Mouse (Mus musculus): ENCODE results near the gene Inafm2. TPM values are rescaled to one million over a fixed set of nuclear protein-coding genes. Genes with fewer than 3 reads are reported as not detected.

Gene Inafm2
- polyA plus RNA-seq, 1 experiment = 10.3 TPM

- Histone ChIP-seq H3K36me3 (ENCODE audit: control insufficient read depth, insufficient read depth) (no peaks in the 10 kb centered on the region), H3ac (ENCODE audit: control insufficient read depth, insufficient read length, low read depth) (no peak overlapping the region), H3K27me3 (ENCODE audit: control insufficient read depth, insufficient read depth, insufficient read length) (no peaks in the 10 kb centered on the region), H3K4me3 (ENCODE audit: insufficient read depth, poor library complexity, severe bottlenecking) (no peak overlapping the region), H3K79me2 (ENCODE audit: control insufficient read depth, insufficient read depth) (no peaks in the 10 kb centered on the region), H3K79me3 (ENCODE audit: low read depth) (no peaks in the 10 kb centered on the region)
- TF ChIP-seq MYOG (IDR thresholded peaks at IDR 0.05; ENCODE audit: control insufficient read depth, extremely low read depth, insufficient read length) = no peak
- TF ChIP-seq MAX (IDR thresholded peaks at IDR 0.05) = no peak
- TF ChIP-seq FOSL1 (IDR thresholded peaks at IDR 0.05; ENCODE audit: insufficient read depth, low read length, poor library complexity, severe bottlenecking) = no peak
- no peak for TF ChIP-seq MYOD1 (IDR thresholded peaks at IDR 0.05; ENCODE audit: control insufficient read depth, insufficient read length, low read depth)
- no peak for TF ChIP-seq CTCF (IDR thresholded peaks at IDR 0.05; ENCODE audit: control insufficient read depth, insufficient read depth, insufficient read length)
- no peak for TF ChIP-seq CEBPB (IDR thresholded peaks at IDR 0.05; ENCODE audit: low read depth)
- TF ChIP-seq USF1 (IDR thresholded peaks at IDR 0.05; ENCODE audit: low read depth) = peak; percentile 32
Observed at GRCm38 (mm10) chr2:118783093-118783492, 37.5 kb downstream of the Inafm2 start.

- TF ChIP-seq MAX (IDR thresholded peaks at IDR 0.05) (no peak), USF1 (IDR thresholded peaks at IDR 0.05; ENCODE audit: low read depth) (no peak), CEBPB (IDR thresholded peaks at IDR 0.05; ENCODE audit: low read depth) (no peak), MYOG (IDR thresholded peaks at IDR 0.05; ENCODE audit: control insufficient read depth, extremely low read depth, insufficient read length) (no peak), FOSL1 (IDR thresholded peaks at IDR 0.05; ENCODE audit: insufficient read depth, low read length, poor library complexity, severe bottlenecking) (no peak), CTCF (IDR thresholded peaks at IDR 0.05; ENCODE audit: control insufficient read depth, insufficient read depth, insufficient read length) (no peak), MYOD1 (IDR thresholded peaks at IDR 0.05; ENCODE audit: control insufficient read depth, insufficient read length, low read depth) (no peak)
Observed at GRCm38 (mm10) chr2:118783663-118784062, 38.1 kb downstream of the Inafm2 start.

GRCm38 (mm10) chr2:118786525-118786924 is 41.0 kb downstream of the Inafm2 start:
- no peak for TF ChIP-seq MYOG (IDR thresholded peaks at IDR 0.05; ENCODE audit: control insufficient read depth, extremely low read depth, insufficient read length)
- no peak for TF ChIP-seq CEBPB (IDR thresholded peaks at IDR 0.05; ENCODE audit: low read depth)
- no peak for TF ChIP-seq MAX (IDR thresholded peaks at IDR 0.05)
- no peak for TF ChIP-seq USF1 (IDR thresholded peaks at IDR 0.05; ENCODE audit: low read depth)
- no peak for TF ChIP-seq MYOD1 (IDR thresholded peaks at IDR 0.05; ENCODE audit: control insufficient read depth, insufficient read length, low read depth)
- no peak for TF ChIP-seq FOSL1 (IDR thresholded peaks at IDR 0.05; ENCODE audit: insufficient read depth, low read length, poor library complexity, severe bottlenecking)
- TF ChIP-seq CTCF (IDR thresholded peaks at IDR 0.05; ENCODE audit: control insufficient read depth, insufficient read depth, insufficient read length) = no peak
- H3K4me3 ChIP-seq (ENCODE audit: insufficient read depth, poor library complexity, severe bottlenecking) = no peak overlapping the region
- no peak overlapping the region for H3ac ChIP-seq (ENCODE audit: control insufficient read depth, insufficient read length, low read depth)
- peaks cover 4% of the 10 kb centered on the region for H3K27me3 ChIP-seq (ENCODE audit: control insufficient read depth, insufficient read depth, insufficient read length)
- no peaks in the 10 kb centered on the region for H3K36me3 ChIP-seq (ENCODE audit: control insufficient read depth, insufficient read depth)
- no peaks in the 10 kb centered on the region for H3K79me3 ChIP-seq (ENCODE audit: low read depth)
- H3K79me2 ChIP-seq (ENCODE audit: control insufficient read depth, insufficient read depth) = no peaks in the 10 kb centered on the region

More at GRCm38 (mm10) chr2:118783663-118784062, 38.1 kb downstream of the Inafm2 start:
- Histone ChIP-seq H3K36me3 (ENCODE audit: control insufficient read depth, insufficient read depth) (no peaks in the 10 kb centered on the region), H3K79me3 (ENCODE audit: low read depth) (no peaks in the 10 kb centered on the region), H3K4me3 (ENCODE audit: insufficient read depth, poor library complexity, severe bottlenecking) (no peak overlapping the region), H3K79me2 (ENCODE audit: control insufficient read depth, insufficient read depth) (no peaks in the 10 kb centered on the region), H3K27me3 (ENCODE audit: control insufficient read depth, insufficient read depth, insufficient read length) (no peaks in the 10 kb centered on the region), H3ac (ENCODE audit: control insufficient read depth, insufficient read length, low read depth) (no peak overlapping the region)

- Histone ChIP-seq H3K36me3 (ENCODE audit: control insufficient read depth, insufficient read depth) (no peaks in the 10 kb centered on the region), H3ac (ENCODE audit: control insufficient read depth, insufficient read length, low read depth) (no peak overlapping the region), H3K27me3 (ENCODE audit: control insufficient read depth, insufficient read depth, insufficient read length) (peaks cover 4% of the 10 kb centered on the region), H3K79me3 (ENCODE audit: low read depth) (no peaks in the 10 kb centered on the region), H3K4me3 (ENCODE audit: insufficient read depth, poor library complexity, severe bottlenecking) (no peak overlapping the region), H3K79me2 (ENCODE audit: control insufficient read depth, insufficient read depth) (no peaks in the 10 kb centered on the region)
- TF ChIP-seq MYOG (IDR thresholded peaks at IDR 0.05; ENCODE audit: control insufficient read depth, extremely low read depth, insufficient read length) = no peak
- TF ChIP-seq MAX (IDR thresholded peaks at IDR 0.05) = no peak
- no peak for TF ChIP-seq CTCF (IDR thresholded peaks at IDR 0.05; ENCODE audit: control insufficient read depth, insufficient read depth, insufficient read length)
- no peak for TF ChIP-seq MYOD1 (IDR thresholded peaks at IDR 0.05; ENCODE audit: control insufficient read depth, insufficient read length, low read depth)
- TF ChIP-seq USF1 (IDR thresholded peaks at IDR 0.05; ENCODE audit: low read depth) = no peak
- no peak for TF ChIP-seq FOSL1 (IDR thresholded peaks at IDR 0.05; ENCODE audit: insufficient read depth, low read length, poor library complexity, severe bottlenecking)
- TF ChIP-seq CEBPB (IDR thresholded peaks at IDR 0.05; ENCODE audit: low read depth) = no peak
Observed at GRCm38 (mm10) chr2:118789501-118789900, 43.9 kb downstream of the Inafm2 start.

- Histone ChIP-seq H3K27me3 (ENCODE audit: control insufficient read depth, insufficient read depth, insufficient read length) (peaks cover 4% of the 10 kb centered on the region), H3K79me3 (ENCODE audit: low read depth) (no peaks in the 10 kb centered on the region), H3K4me3 (ENCODE audit: insufficient read depth, poor library complexity, severe bottlenecking) (no peak overlapping the region), H3K36me3 (ENCODE audit: control insufficient read depth, insufficient read depth) (no peaks in the 10 kb centered on the region), H3K79me2 (ENCODE audit: control insufficient read depth, insufficient read depth) (no peaks in the 10 kb centered on the region), H3ac (ENCODE audit: control insufficient read depth, insufficient read length, low read depth) (peak overlapping the region; percentile 6)
- TF ChIP-seq FOSL1 (IDR thresholded peaks at IDR 0.05; ENCODE audit: insufficient read depth, low read length, poor library complexity, severe bottlenecking) = no peak
- TF ChIP-seq MYOD1 (IDR thresholded peaks at IDR 0.05; ENCODE audit: control insufficient read depth, insufficient read length, low read depth) = no peak
- no peak for TF ChIP-seq USF1 (IDR thresholded peaks at IDR 0.05; ENCODE audit: low read depth)
- TF ChIP-seq CEBPB (IDR thresholded peaks at IDR 0.05; ENCODE audit: low read depth) = no peak
- TF ChIP-seq CTCF (IDR thresholded peaks at IDR 0.05; ENCODE audit: control insufficient read depth, insufficient read depth, insufficient read length) = no peak
- TF ChIP-seq MYOG (IDR thresholded peaks at IDR 0.05; ENCODE audit: control insufficient read depth, extremely low read depth, insufficient read length) = no peak
- TF ChIP-seq MAX (IDR thresholded peaks at IDR 0.05) = no peak
Observed at GRCm38 (mm10) chr2:118790221-118790550, 44.6 kb downstream of the Inafm2 start.
